Mouse (Mus musculus) heart, embryonic 14.5 days (tissue): Measurements from ENCODE around the gene Npm1. TPM values are rescaled to one million over a fixed set of nuclear protein-coding genes. Genes with fewer than 3 reads are reported as not detected.

Experiments used
- ATAC-seq: fragments of 200-750 bp; cut with Nextera tagmentation; 2 replicates; pipeline ENCODE4 v1.8.0; 2017; ENCODE audit warnings: low read depth, moderate TSS enrichment; ENCODE audit not compliant: insufficient number of reproducible peaks, insufficient read depth, low FRiP score
- H3K27ac ChIP-seq, 2 experiments: fragments of 200-500 bp in 1 of 2; fragments of 300-500 bp in 1 of 2; sonication (generic) in 1 of 2; replicated peaks in 1 of 2; 2 replicates each; pipeline ENCODE4 v1.5.1; 2012 to 2014; ENCODE audit warnings: low read depth in 2 of 2, low read length in 2 of 2, control low read depth in 1 of 2, mild to moderate bottlenecking in 1 of 2, mixed read lengths in 1 of 2; ENCODE audit not compliant: control insufficient read depth in 1 of 2, insufficient read depth in 1 of 2
- H3K27me3 ChIP-seq: fragments of 300-500 bp; sonication (generic); 2 replicates; pipeline ENCODE4 v1.6.1; 2014; ENCODE audit warnings: mild to moderate bottlenecking, low read length, control low read depth; ENCODE audit not compliant: control insufficient read depth, insufficient read depth
- H3K36me3 ChIP-seq: fragments of 300-500 bp; sonication (generic); 2 replicates; pipeline ENCODE4 v1.6.1; 2014; ENCODE audit warnings: mild to moderate bottlenecking, control low read depth, low read length, mixed read lengths; ENCODE audit not compliant: control insufficient read depth, insufficient read depth
- H3K4me1 ChIP-seq, 2 experiments: fragments of 200-500 bp in 1 of 2; fragments of 300-500 bp in 1 of 2; sonication (generic) in 1 of 2; 2 replicates each; pipeline ENCODE4 v1.6.1; 2012 to 2014; ENCODE audit warnings: low read length in 2 of 2, control low read depth in 1 of 2, mixed read lengths in 1 of 2; ENCODE audit not compliant: control insufficient read depth in 2 of 2, insufficient read depth in 2 of 2
- H3K4me2 ChIP-seq: fragments of 300-500 bp; sonication (generic); 2 replicates; pipeline ENCODE4 v1.6.1; 2014; ENCODE audit warnings: mild to moderate bottlenecking, low read length
- H3K4me3 ChIP-seq, 2 experiments: fragments of 200-500 bp in 1 of 2; fragments of 300-500 bp in 1 of 2; sonication (generic) in 1 of 2; 2 replicates each; pipeline ENCODE4 v1.5.1; 2012 to 2014; ENCODE audit warnings: low read length in 2 of 2, mild to moderate bottlenecking in 2 of 2, control low read depth in 1 of 2, low read depth in 1 of 2, moderate library complexity in 1 of 2; ENCODE audit not compliant: control insufficient read depth in 1 of 2, insufficient read depth in 1 of 2
- H3K9ac ChIP-seq: fragments of 300-500 bp; sonication (generic); 2 replicates; pipeline ENCODE4 v1.6.1; 2014; ENCODE audit warnings: mild to moderate bottlenecking, low read length
- H3K9me3 ChIP-seq: fragments of 300-500 bp; sonication (generic); 2 replicates; pipeline ENCODE4 v1.6.1; 2016; ENCODE audit warnings: low read length, control low read depth; ENCODE audit not compliant: control insufficient read depth
- WGBS: fragments of 180-500 bp; shearing (Covaris S2); extraction: QIAGEN DNeasy Blood & Tissue Kit; methylation state at CpG from one replicate; pipeline ENCODE4 v1.1.7; 2014; 5-methylcytosine and 5-hydroxymethylcytosine counted together
- polyA plus RNA-seq: library from polyadenylated mRNA; unstranded; fragments of >200 nt; fragmentation: Nextera tagmentation; extraction: Ambion mirVana; gene quantifications from 2 replicates; pipeline ENCODE4 v1.2.1, GENCODE M21; 2014

Gene Npm1
- polyA plus RNA-seq, 1 experiment from 2014 or later = 517 TPM

DNA sequence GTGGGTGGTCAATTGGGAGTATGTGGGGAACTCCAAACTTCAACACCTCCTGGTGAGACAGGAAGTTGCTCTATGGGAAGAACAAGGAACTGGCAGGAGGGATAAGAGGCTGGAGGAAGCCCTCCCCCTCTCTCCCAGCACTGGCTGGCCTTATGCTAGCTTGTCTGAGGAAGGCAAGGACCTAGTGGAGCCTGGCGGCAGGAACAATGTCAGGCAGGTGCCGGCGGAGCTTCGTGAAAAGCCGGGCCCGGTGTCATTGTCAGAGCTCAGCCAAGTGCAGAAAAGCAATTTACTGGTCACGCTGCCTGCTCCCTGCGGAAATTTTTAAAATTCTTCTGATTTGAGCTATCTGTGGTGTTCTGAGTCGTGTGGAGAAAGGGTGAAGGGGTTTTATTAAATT is 19.1 kb downstream of the Npm1 start:
- Histone ChIP-seq H3K4me3 (no peak overlapping the region), H3K4me2 (no peak overlapping the region), H3K4me1 (peaks cover 41 to 51% of the 10 kb centered on the region in 2 experiments), H3K9me3 (no peaks in the 10 kb centered on the region), H3K27me3 (peaks cover 8% of the 10 kb centered on the region; the same call in 1 of the 2 replicates), H3K36me3 (no peaks in the 10 kb centered on the region), H3K9ac (no peak overlapping the region), H3K27ac (0 out of 4 replicates have a peak overlapping the region, but pooled peaks of 1 of the 2 experiments have one; percentile 80)
- 19% methylated on average over 9 of the region's 9 CpGs for WGBS
- ATAC-seq = no peak

DNA sequence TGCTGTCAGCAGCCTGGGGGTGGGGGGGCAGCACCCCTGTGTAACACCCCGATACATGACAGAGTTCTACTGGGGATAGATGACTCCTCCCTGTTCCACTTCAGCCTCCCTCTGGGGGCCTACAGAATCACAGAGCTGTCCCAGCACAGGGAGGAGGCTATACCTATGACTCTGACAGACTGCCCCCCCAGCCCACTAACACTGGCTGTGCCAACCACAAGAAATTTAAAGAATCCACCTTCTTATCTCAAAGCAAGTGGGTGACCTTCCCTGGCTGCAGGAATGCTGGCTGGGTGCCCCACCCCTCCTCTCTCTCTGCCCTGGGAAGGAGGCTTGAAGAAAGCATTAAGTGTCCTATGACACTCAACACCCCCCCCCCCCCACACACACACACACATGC is 20.2 kb downstream of the Npm1 start:
- peak; percentile 15 for ATAC-seq
- Histone ChIP-seq H3K4me1 (peaks cover 37 to 43% of the 10 kb centered on the region in 2 experiments), H3K27me3 (peaks cover 8% of the 10 kb centered on the region; the same call in 1 of the 2 replicates), H3K4me2 (peak overlapping the region; percentile 32), H3K9me3 (no peaks in the 10 kb centered on the region), H3K4me3 (no peak overlapping the region), H3K9ac (no peak overlapping the region), H3K36me3 (no peaks in the 10 kb centered on the region), H3K27ac (peak overlapping the region; percentile 50 to 80; a peak in 3 of 4 replicates)
- 8% methylated on average over 1 of the region's 1 CpGs for WGBS

DNA sequence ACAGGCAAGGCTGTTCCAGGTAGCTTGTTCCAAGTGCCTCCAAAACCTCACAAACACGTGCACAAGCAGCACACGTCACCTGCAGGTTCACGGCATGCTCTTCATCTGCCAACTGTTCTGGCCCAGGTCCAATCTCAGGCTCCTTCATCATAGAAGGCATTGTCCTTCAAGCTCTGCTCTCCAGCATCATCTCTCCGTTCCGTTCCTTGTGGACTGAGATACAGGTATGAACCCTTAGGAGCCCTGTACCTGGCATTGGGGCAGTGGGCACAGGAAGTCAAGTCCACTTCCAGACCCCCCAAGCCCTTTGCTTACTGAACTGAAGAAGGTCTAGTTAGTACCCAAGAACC is 22.9 kb downstream of the Npm1 start:
- Histone ChIP-seq H3K36me3 (no peaks in the 10 kb centered on the region), H3K4me2 (no peak overlapping the region), H3K27ac (no peak overlapping the region), H3K4me3 (no peak overlapping the region), H3K4me1 (peaks cover 30 to 42% of the 10 kb centered on the region in 2 experiments), H3K9ac (no peak overlapping the region), H3K27me3 (peaks cover 8% of the 10 kb centered on the region; the same call in 1 of the 2 replicates), H3K9me3 (no peaks in the 10 kb centered on the region)
- no peak for ATAC-seq
- 85% methylated on average over 5 of the region's 5 CpGs for WGBS

DNA sequence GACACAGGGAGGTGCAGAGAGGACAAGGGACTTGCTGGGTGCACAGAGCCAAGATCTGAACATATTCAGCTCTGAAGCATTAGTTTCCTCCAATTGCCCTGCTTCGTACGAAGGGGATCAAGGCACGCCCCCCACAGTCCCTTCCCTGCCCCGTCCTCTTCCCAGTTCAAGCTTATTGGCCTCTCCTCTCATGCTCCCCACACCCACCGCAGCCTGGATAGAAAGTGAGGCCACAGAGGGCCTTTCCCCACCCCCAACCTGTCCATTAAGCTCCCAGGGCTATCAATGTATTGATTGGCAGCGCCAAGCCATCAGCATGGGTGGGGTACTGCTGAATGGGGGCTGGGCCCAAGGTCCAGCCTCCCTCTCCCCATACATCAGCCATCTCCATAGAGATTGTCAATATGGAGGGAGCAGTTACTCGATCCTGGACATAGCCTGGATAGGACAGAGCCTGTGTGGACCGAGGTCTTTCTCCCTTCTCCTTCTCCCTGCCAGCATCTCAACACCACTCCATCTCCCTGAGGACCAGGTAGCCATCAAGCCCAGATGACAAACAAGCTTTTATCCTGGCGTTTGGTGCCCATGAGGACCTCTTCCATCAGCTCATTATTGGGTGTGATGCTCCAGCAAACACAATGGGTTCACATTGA is 23.4 kb downstream of the Npm1 start:
- Histone ChIP-seq H3K36me3 (no peaks in the 10 kb centered on the region), H3K4me2 (no peak overlapping the region), H3K27me3 (peaks cover 4% of the 10 kb centered on the region; the same call in 1 of the 2 replicates), H3K9ac (no peak overlapping the region), H3K4me1 (peaks cover 26 to 37% of the 10 kb centered on the region in 2 experiments), H3K4me3 (no peak overlapping the region), H3K9me3 (no peaks in the 10 kb centered on the region), H3K27ac (no peak overlapping the region)
- ATAC-seq = no peak
- 77% methylated on average over 9 of the region's 9 CpGs for WGBS

DNA sequence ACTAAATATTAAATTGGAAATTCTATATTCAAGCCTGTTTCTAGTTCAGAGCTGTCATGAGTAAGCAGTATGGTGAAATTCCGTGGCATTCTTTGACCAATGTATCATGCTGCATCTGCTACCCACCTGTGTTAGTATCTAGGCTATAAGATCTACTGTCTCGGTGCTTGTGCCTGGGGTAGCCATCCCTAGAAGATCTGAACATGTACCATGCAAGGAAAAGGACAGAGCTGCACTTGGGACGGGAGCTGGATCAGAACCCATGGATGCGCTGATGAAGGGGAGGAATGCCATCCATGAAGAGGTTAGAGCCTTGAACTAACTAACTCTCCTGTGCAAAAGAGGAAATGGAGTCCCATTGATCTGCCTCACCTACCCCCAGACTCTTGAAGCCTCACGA is 24.3 kb downstream of the Npm1 start:
- no peak for ATAC-seq
- 89% methylated on average over 5 of the region's 5 CpGs for WGBS
- Histone ChIP-seq H3K4me3 (no peak overlapping the region), H3K36me3 (no peaks in the 10 kb centered on the region), H3K9me3 (no peaks in the 10 kb centered on the region), H3K27me3 (no peaks in the 10 kb centered on the region), H3K4me1 (peaks cover 19 to 28% of the 10 kb centered on the region in 2 experiments), H3K4me2 (no peak overlapping the region), H3K9ac (no peak overlapping the region), H3K27ac (no peak overlapping the region)

DNA sequence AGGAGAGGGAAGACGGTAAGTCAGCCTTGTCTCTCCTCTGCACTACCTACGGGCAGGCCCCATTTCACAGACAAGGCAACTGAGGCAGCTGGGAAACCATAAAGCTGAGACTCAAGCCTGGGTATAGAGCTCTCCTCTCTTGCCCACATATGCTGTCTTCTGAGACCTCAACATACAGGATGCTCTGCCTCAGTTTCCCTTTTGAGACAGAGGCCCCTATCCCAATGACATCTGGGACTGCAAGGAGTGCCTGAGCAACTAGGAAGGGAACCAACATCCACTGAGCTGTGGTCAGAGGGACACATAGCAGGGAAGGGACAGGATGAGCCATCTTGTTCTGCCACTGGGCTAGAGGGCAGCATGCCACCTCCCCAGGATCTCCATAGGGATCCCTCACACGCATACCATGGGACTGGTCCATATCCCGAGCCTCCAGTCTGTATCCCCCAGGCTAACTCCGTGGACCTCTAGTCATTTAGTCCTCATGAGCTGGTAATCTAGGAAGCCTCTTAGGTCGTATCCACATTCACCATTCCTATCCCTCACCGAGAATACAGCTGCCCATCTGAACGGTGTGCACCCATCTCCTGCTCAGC is 28.5 kb downstream of the Npm1 start:
- 83% methylated on average over 8 of the region's 8 CpGs for WGBS
- H3K4me2 ChIP-seq = no peak overlapping the region
- H3K36me3 ChIP-seq = no peaks in the 10 kb centered on the region
- no peaks in the 10 kb centered on the region for H3K27me3 ChIP-seq
- H3K9me3 ChIP-seq = no peaks in the 10 kb centered on the region
- peaks cover 2 to 8% of the 10 kb centered on the region in 2 experiments; a peak in 2 of 4 replicates for H3K4me1 ChIP-seq
- no peak overlapping the region for H3K9ac ChIP-seq
- H3K27ac ChIP-seq = no peak overlapping the region
- no peak for ATAC-seq
- no peak overlapping the region for H3K4me3 ChIP-seq

DNA sequence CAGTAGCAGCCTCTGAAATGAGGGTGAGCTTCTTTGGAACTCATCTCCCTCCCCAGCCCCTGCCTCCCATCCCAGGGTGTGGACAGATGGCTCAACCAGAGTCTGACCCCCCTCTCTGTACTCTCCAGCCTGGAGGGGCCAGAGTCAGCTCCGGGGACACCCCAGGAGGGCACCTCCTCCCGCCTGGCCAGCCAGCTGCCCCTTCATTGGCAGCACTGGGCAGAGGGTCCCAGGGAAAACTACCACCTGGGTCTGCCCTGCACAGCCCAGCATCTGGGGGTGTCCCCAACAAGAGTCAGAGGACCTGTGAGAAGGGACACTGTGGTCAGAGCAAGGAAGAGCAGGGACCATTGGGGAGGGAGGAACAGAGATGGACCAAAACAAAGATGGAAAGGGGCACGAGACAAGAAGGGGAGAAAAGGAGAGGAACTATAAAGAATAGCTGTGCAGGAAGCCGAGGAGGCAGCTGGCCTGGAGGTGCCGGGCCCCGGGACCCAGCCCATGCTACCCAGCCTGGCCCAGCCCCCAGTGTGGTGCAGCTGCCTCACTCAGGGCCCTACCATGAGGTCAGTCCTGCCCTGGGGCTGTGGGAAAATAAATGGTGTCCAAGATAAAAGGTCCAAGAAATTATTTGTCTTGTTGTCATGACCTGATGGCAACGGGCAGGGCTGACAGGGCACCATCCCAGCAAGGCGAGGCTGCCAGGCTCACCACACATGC is 30.2 kb downstream of the Npm1 start:
- no peak overlapping the region for H3K4me3 ChIP-seq
- peaks cover 2 to 11% of the 10 kb centered on the region in 2 experiments; a peak in 2 of 4 replicates for H3K4me1 ChIP-seq
- ATAC-seq = 0 out of 2 replicates have a peak, but pooled peaks have one; percentile 29

More for the DNA sequence above, 30.2 kb downstream of the Npm1 start:
- 73% methylated on average over 8 of the region's 8 CpGs for WGBS
- Histone ChIP-seq H3K9me3 (no peaks in the 10 kb centered on the region), H3K27me3 (no peaks in the 10 kb centered on the region), H3K36me3 (no peaks in the 10 kb centered on the region), H3K4me2 (no peak overlapping the region), H3K9ac (no peak overlapping the region), H3K27ac (no peak overlapping the region)
